Mouse (Mus musculus): ENCODE data around the gene Anapc10. TPM values are rescaled to one million over a fixed set of nuclear protein-coding genes. Genes with fewer than 3 reads are reported as not detected.

Gene Anapc10
- polyA plus RNA-seq, 1 experiment from 2014 or later, result 22.8 TPM

Other genes starting within 250 kb of the Anapc10 start
- gene Otud4, start 72.2 kb upstream of the Anapc10 start, polyA plus RNA-seq (2016; fragmentation: Nextera tagmentation; extraction: Ambion mirVana), result 17.2 and 17.7 TPM in 2 replicates
- gene Abce1, start 80 bp upstream of the Anapc10 start, polyA plus RNA-seq (2016; fragmentation: Nextera tagmentation; extraction: Ambion mirVana), result 119 and 124 TPM in 2 replicates